Mouse (Mus musculus) limb, embryonic 12.5 days (tissue): ENCODE measurements around the gene Ddx52. TPM values are rescaled to one million over a fixed set of nuclear protein-coding genes. Genes with fewer than 3 reads are reported as not detected.

Experiments used
- ATAC-seq: fragments of 200-750 bp; cut with Nextera tagmentation; 2 replicates; pipeline ENCODE4 v1.8.0; 2017; ENCODE audit warnings: low read depth, moderate TSS enrichment; ENCODE audit not compliant: insufficient number of reproducible peaks, insufficient read depth, low FRiP score, low TSS enrichment
- H3K27ac ChIP-seq: fragments of 300-500 bp; sonication (generic); 2 replicates; pipeline ENCODE4 v1.5.1; 2016; ENCODE audit warnings: mild to moderate bottlenecking, moderate library complexity
- H3K27me3 ChIP-seq: fragments of 300-500 bp; sonication (generic); 2 replicates; pipeline ENCODE4 v1.6.1; 2016; ENCODE audit warnings: mild to moderate bottlenecking, moderate library complexity
- H3K36me3 ChIP-seq: fragments of 300-500 bp; sonication (generic); 2 replicates; pipeline ENCODE4 v1.6.1; 2016; ENCODE audit warnings: mild to moderate bottlenecking, moderate library complexity
- H3K4me1 ChIP-seq: fragments of 300-500 bp; sonication (generic); replicated peaks from 2 replicates; pipeline ENCODE4 v1.6.1; 2016
- H3K4me2 ChIP-seq: fragments of 300-500 bp; sonication (generic); 2 replicates; pipeline ENCODE4 v1.6.1; 2016; ENCODE audit warnings: mild to moderate bottlenecking, moderate library complexity
- H3K4me3 ChIP-seq: fragments of 300-500 bp; sonication (generic); replicated peaks from 2 replicates; pipeline ENCODE4 v1.5.1; 2016; ENCODE audit warnings: mild to moderate bottlenecking
- H3K9ac ChIP-seq: fragments of 300-500 bp; sonication (generic); replicated peaks from 2 replicates; pipeline ENCODE4 v1.6.1; 2016; ENCODE audit warnings: mild to moderate bottlenecking, moderate library complexity
- H3K9me3 ChIP-seq: fragments of 300-500 bp; sonication (generic); 2 replicates; pipeline ENCODE4 v1.6.1; 2016; ENCODE audit warnings: mild to moderate bottlenecking, moderate library complexity
- WGBS: fragments of 180-500 bp; shearing (Covaris S2); methylation state at CpG from one replicate; pipeline ENCODE4 v1.1.7; 2016; 5-methylcytosine and 5-hydroxymethylcytosine counted together
- polyA plus RNA-seq: library from polyadenylated mRNA; unstranded; fragments of >200 nt; fragmentation: Nextera tagmentation; extraction: Ambion mirVana; gene quantifications from 2 replicates; pipeline ENCODE4 v1.2.1, GENCODE M21; 2016

Ddx52 gene
- polyA plus RNA-seq, 1 experiment from 2014 or later = 39.6 TPM

GRCm38 (mm10) chr11:83974561-83975346 lies 32.9 kb downstream of the Ddx52 start:
- Histone ChIP-seq H3K27ac (no peak overlapping the region), H3K27me3 (no peaks in the 10 kb centered on the region), H3K36me3 (peaks cover 24% of the 10 kb centered on the region), H3K4me3 (no peak overlapping the region), H3K9ac (no peak overlapping the region), H3K4me1 (no peaks in the 10 kb centered on the region), H3K4me2 (no peak overlapping the region), H3K9me3 (no peaks in the 10 kb centered on the region)
- WGBS = 81% methylated on average over 7 of the region's 7 CpGs
- no peak for ATAC-seq

GRCm38 (mm10) chr11:83975488-83975887 lies 33.6 kb downstream of the Ddx52 start:
- H3K4me3 ChIP-seq = no peak overlapping the region
- H3K4me2 ChIP-seq = no peak overlapping the region
- no peaks in the 10 kb centered on the region for H3K4me1 ChIP-seq
- no peak overlapping the region for H3K27ac ChIP-seq
- H3K9ac ChIP-seq = no peak overlapping the region
- H3K27me3 ChIP-seq = no peaks in the 10 kb centered on the region
- 71% methylated on average over 1 of the region's 1 CpGs for WGBS
- no peak for ATAC-seq
- H3K9me3 ChIP-seq = no peaks in the 10 kb centered on the region
- H3K36me3 ChIP-seq = peaks cover 31% of the 10 kb centered on the region

GRCm38 (mm10) chr11:83976236-83976977 lies 34.5 kb downstream of the Ddx52 start:
- Histone ChIP-seq H3K4me1 (no peaks in the 10 kb centered on the region), H3K4me2 (no peak overlapping the region), H3K36me3 (peaks cover 38% of the 10 kb centered on the region), H3K27me3 (no peaks in the 10 kb centered on the region), H3K9ac (no peak overlapping the region), H3K9me3 (no peaks in the 10 kb centered on the region), H3K27ac (no peak overlapping the region), H3K4me3 (no peak overlapping the region)
- no peak for ATAC-seq
- WGBS = 79% methylated on average over 13 of the region's 13 CpGs

GRCm38 (mm10) chr11:83977810-83978209 lies 35.9 kb downstream of the Ddx52 start:
- no peaks in the 10 kb centered on the region for H3K27me3 ChIP-seq
- no peak overlapping the region for H3K27ac ChIP-seq
- H3K9ac ChIP-seq = no peak overlapping the region
- peaks cover 47% of the 10 kb centered on the region for H3K36me3 ChIP-seq
- no peak overlapping the region for H3K4me2 ChIP-seq
- no peak for ATAC-seq
- 86% methylated on average over 2 of the region's 2 CpGs for WGBS
- H3K4me3 ChIP-seq = no peak overlapping the region
- no peaks in the 10 kb centered on the region for H3K4me1 ChIP-seq
- no peaks in the 10 kb centered on the region for H3K9me3 ChIP-seq

- 88% methylated on average over 6 of the region's 6 CpGs for WGBS
- Histone ChIP-seq H3K4me1 (no peaks in the 10 kb centered on the region), H3K27me3 (no peaks in the 10 kb centered on the region), H3K36me3 (peaks cover 53% of the 10 kb centered on the region), H3K4me2 (no peak overlapping the region), H3K9me3 (no peaks in the 10 kb centered on the region), H3K9ac (no peak overlapping the region), H3K4me3 (no peak overlapping the region), H3K27ac (no peak overlapping the region)
- no peak for ATAC-seq
Measured at GRCm38 (mm10) chr11:83979992-83980391, 38.1 kb downstream of the Ddx52 start.

GRCm38 (mm10) chr11:83981338-83981737 lies 39.5 kb downstream of the Ddx52 start:
- no peak overlapping the region for H3K4me3 ChIP-seq
- WGBS = 88% methylated on average over 10 of the region's 10 CpGs
- no peak for ATAC-seq

GRCm38 (mm10) chr11:83991701-83992100 lies 49.8 kb downstream of the Ddx52 start:
- H3K4me2 ChIP-seq = no peak overlapping the region
- no peak overlapping the region for H3K27ac ChIP-seq
- no peak overlapping the region for H3K4me3 ChIP-seq
- H3K9me3 ChIP-seq = no peaks in the 10 kb centered on the region
- H3K36me3 ChIP-seq = peaks cover 55% of the 10 kb centered on the region
- H3K9ac ChIP-seq = no peak overlapping the region
- H3K27me3 ChIP-seq = no peaks in the 10 kb centered on the region
- ATAC-seq = no peak
- 84% methylated on average over 4 of the region's 4 CpGs for WGBS
- no peaks in the 10 kb centered on the region for H3K4me1 ChIP-seq

More at GRCm38 (mm10) chr11:83981338-83981737, 39.5 kb downstream of the Ddx52 start:
- Histone ChIP-seq H3K9me3 (no peaks in the 10 kb centered on the region), H3K27me3 (no peaks in the 10 kb centered on the region), H3K9ac (no peak overlapping the region), H3K27ac (no peak overlapping the region), H3K4me2 (no peak overlapping the region), H3K36me3 (peaks cover 53% of the 10 kb centered on the region), H3K4me1 (no peaks in the 10 kb centered on the region)

GRCm38 (mm10) chr11:83993428-83993827 lies 51.6 kb downstream of the Ddx52 start:
- H3K4me3 ChIP-seq = no peak overlapping the region
- H3K27me3 ChIP-seq = no peaks in the 10 kb centered on the region
- no peak overlapping the region for H3K9ac ChIP-seq
- H3K4me1 ChIP-seq = no peaks in the 10 kb centered on the region
- WGBS = 79% methylated on average over 2 of the region's 2 CpGs
- H3K9me3 ChIP-seq = no peaks in the 10 kb centered on the region
- H3K4me2 ChIP-seq = no peak overlapping the region
- ATAC-seq = no peak
- peaks cover 66% of the 10 kb centered on the region for H3K36me3 ChIP-seq
- H3K27ac ChIP-seq = no peak overlapping the region

GRCm38 (mm10) chr11:83994481-83994880 lies 52.6 kb downstream of the Ddx52 start:
- Histone ChIP-seq H3K36me3 (peaks cover 72% of the 10 kb centered on the region), H3K9ac (no peak overlapping the region), H3K4me2 (no peak overlapping the region), H3K27me3 (no peaks in the 10 kb centered on the region), H3K4me3 (no peak overlapping the region), H3K9me3 (no peaks in the 10 kb centered on the region), H3K27ac (no peak overlapping the region), H3K4me1 (no peaks in the 10 kb centered on the region)
- no peak for ATAC-seq
- 87% methylated on average over 3 of the region's 3 CpGs for WGBS

- no peak for ATAC-seq
- no peak overlapping the region for H3K4me3 ChIP-seq
- H3K9me3 ChIP-seq = no peaks in the 10 kb centered on the region
- H3K27me3 ChIP-seq = no peaks in the 10 kb centered on the region
- H3K9ac ChIP-seq = no peak overlapping the region
- H3K36me3 ChIP-seq = peaks cover 65% of the 10 kb centered on the region
- H3K4me2 ChIP-seq = no peak overlapping the region
- no peak overlapping the region for H3K27ac ChIP-seq
- whole genome bisulfite sequencing = 87% methylated on average over 2 of the region's 2 CpGs
- no peaks in the 10 kb centered on the region for H3K4me1 ChIP-seq
Measured at GRCm38 (mm10) chr11:83995535-83995950, 53.7 kb downstream of the Ddx52 start.

- Histone ChIP-seq H3K4me1 (no peaks in the 10 kb centered on the region), H3K9ac (no peak overlapping the region), H3K4me3 (no peak overlapping the region), H3K27ac (no peak overlapping the region), H3K36me3 (peaks cover 67% of the 10 kb centered on the region), H3K9me3 (no peaks in the 10 kb centered on the region), H3K27me3 (no peaks in the 10 kb centered on the region), H3K4me2 (no peak overlapping the region)
- WGBS = 87% methylated on average over 5 of the region's 5 CpGs
- ATAC-seq = no peak
Measured at GRCm38 (mm10) chr11:83997171-83997868, 55.5 kb downstream of the Ddx52 start.
